Mouse (Mus musculus) ES-E14 (cell line): ENCODE results near the gene Erc2. TPM values are rescaled to one million over a fixed set of nuclear protein-coding genes. Genes with fewer than 3 reads are reported as not detected.

Experiments
- DNase-seq: peaks from one replicate; pipeline ENCODE4 v3.0.0-alpha.2; 2013; ENCODE audit warnings: low read depth, low spot score
- H3K27ac ChIP-seq: 2 replicates; pipeline ENCODE4 v1.5.1; 2012; ENCODE audit warnings: low read depth, mild to moderate bottlenecking, low read length, moderate library complexity, mixed read lengths; ENCODE audit not compliant: poor library complexity, insufficient read depth, severe bottlenecking
- H3K36me3 ChIP-seq: 2 replicates; pipeline ENCODE4 v1.6.1; 2012; ENCODE audit warnings: mild to moderate bottlenecking, low read length, moderate library complexity, mixed read lengths; ENCODE audit not compliant: control insufficient read depth, poor library complexity, insufficient read depth, severe bottlenecking
- H3K4me1 ChIP-seq, 2 experiments: fragments of 150-350 bp in 1 of 2; sonication (generic) in 1 of 2; 2 replicates each; pipeline ENCODE4 v1.6.1; 2012; ENCODE audit warnings: low read length in 2 of 2, mild to moderate bottlenecking in 1 of 2, mixed read lengths in 1 of 2; ENCODE audit not compliant: control insufficient read depth in 2 of 2, insufficient read depth in 2 of 2, poor library complexity in 1 of 2
- H3K4me3 ChIP-seq, 2 experiments: fragments of 150-350 bp in 1 of 2; sonication (generic) in 1 of 2; 2 replicates each; pipeline ENCODE4 v1.5.1; 2012; ENCODE audit warnings: low read length in 2 of 2, low read depth in 1 of 2, mild to moderate bottlenecking in 1 of 2, mixed read lengths in 1 of 2; ENCODE audit not compliant: insufficient read depth in 1 of 2, poor library complexity in 1 of 2, severe bottlenecking in 1 of 2
- H3K9ac ChIP-seq: 2 replicates; pipeline ENCODE4 v1.6.1; 2012; ENCODE audit warnings: low read depth, mild to moderate bottlenecking, low read length, mixed read lengths; ENCODE audit not compliant: poor library complexity, insufficient read depth, severe bottlenecking
- H3K9me3 ChIP-seq: fragments of 150-350 bp; sonication (generic); 2 replicates; pipeline ENCODE4 v1.6.1; 2012; ENCODE audit warnings: low read depth, mild to moderate bottlenecking, low read length; ENCODE audit not compliant: control insufficient read depth, insufficient read depth
- CHD2 ChIP-seq: IDR thresholded peaks from 2 replicates; pipeline ENCODE4 v1.6.1; 2014; ENCODE audit warnings: mild to moderate bottlenecking, low read depth, low read length, inconsistent platforms
- HCFC1 ChIP-seq: IDR thresholded peaks from 2 replicates; pipeline ENCODE4 v1.6.1; 2012; ENCODE audit warnings: low read length, inconsistent platforms, borderline replicate concordance; ENCODE audit not compliant: insufficient read depth
- MAFK ChIP-seq: IDR thresholded peaks from 2 replicates; pipeline ENCODE4 v1.6.1; 2014; ENCODE audit warnings: mild to moderate bottlenecking, low read depth, low read length, inconsistent platforms; ENCODE audit not compliant: insufficient read depth
- ZC3H11A ChIP-seq: IDR thresholded peaks from 2 replicates; pipeline ENCODE4 v1.6.1; 2012; ENCODE audit warnings: low read depth, mild to moderate bottlenecking, inconsistent platforms, low read length, borderline replicate concordance
- ZNF384 ChIP-seq: IDR thresholded peaks from 2 replicates; pipeline ENCODE4 v1.6.1; 2012; ENCODE audit warnings: low read depth, low read length, inconsistent platforms
- in situ Hi-C, 2 experiments: fragments of 600-800 bp; cut with MboI; formaldehyde crosslinking; loops; one replicate each; pipeline ENCODE4 v1.15.1; 2025; ENCODE audit warnings: low sequenced_read_pairs in 2 of 2, inconsistent platforms in 1 of 2; ENCODE audit not compliant: unreplicated experiment in 2 of 2
- total RNA-seq: library from RNA; depleted of rRNA; stranded (reverse); fragments of 300-350 nt; gene quantifications from 2 replicates; pipeline ENCODE4 v1.2.3, GENCODE M21; 2012

The Erc2 gene
- total RNA-seq, 1 experiment = 9.1 TPM

DNA sequence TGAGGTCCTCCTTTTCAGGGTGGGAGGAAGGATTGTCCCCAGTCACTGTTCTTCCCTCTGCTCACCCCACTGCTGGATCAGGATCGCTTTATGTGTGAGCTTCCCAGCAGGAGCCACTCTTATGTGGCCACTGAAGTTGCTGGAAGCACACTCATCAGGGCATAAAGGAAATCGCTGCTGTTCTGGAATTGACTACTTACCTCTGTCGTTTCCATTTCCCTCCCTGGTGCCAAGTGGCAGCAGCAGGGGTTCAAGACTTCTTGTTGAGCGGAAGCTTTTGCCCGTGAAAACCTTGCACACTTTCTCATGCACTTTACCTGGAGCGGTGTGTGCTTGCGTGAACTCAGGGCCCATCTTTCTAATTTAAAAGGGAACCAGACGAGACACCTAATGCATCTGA is 652 bp upstream of the Erc2 start:
- DNase-seq = no peak
- peak overlapping the region in 1 of 2 experiments; percentile 40; a peak in 2 of 4 replicates for H3K4me3 ChIP-seq
- TF ChIP-seq ZC3H11A (no peak), HCFC1 (no peak), MAFK (no peak), CHD2 (no peak), ZNF384 (no peak)
- in situ Hi-C loops = no loop called here
- peaks cover 3 to 9% of the 10 kb centered on the region in 2 experiments; a peak in 2 of 4 replicates for H3K4me1 ChIP-seq
- H3K9ac ChIP-seq = 0 out of 2 replicates have a peak overlapping the region, but pooled peaks have one; percentile 94
- no peaks in the 10 kb centered on the region for H3K36me3 ChIP-seq
- no peak overlapping the region for H3K27ac ChIP-seq
- H3K9me3 ChIP-seq = no peaks in the 10 kb centered on the region

DNA sequence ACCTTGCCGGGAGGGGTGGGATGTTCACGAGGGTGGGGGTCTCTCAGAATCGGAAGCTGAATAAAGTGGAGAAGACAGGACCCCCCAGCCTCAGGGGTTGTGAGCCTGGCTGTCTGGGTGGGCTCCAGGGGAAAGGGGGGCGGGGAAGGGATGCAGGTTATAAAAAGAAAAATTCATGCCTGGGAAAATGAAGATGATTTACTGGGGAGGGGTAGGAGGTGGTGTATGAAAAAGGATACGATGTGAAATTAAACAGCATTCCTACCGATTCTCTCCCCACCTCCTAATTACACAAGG is 643 bp downstream of the Erc2 start:
- no peak for DNase-seq
- no peaks in the 10 kb centered on the region for H3K36me3 ChIP-seq
- no peak overlapping the region for H3K27ac ChIP-seq
- H3K4me1 ChIP-seq = peaks cover 3 to 9% of the 10 kb centered on the region in 2 experiments; a peak in 2 of 4 replicates
- peak overlapping the region; percentile 84 to 97 for H3K4me3 ChIP-seq
- H3K9me3 ChIP-seq = no peaks in the 10 kb centered on the region
- in situ Hi-C loops = no loop called here
- H3K9ac ChIP-seq = peak overlapping the region; percentile 94
- no peak for TF ChIP-seq CHD2
- no peak for TF ChIP-seq HCFC1
- TF ChIP-seq ZNF384 = no peak
- no peak for TF ChIP-seq MAFK
- TF ChIP-seq ZC3H11A = no peak

DNA sequence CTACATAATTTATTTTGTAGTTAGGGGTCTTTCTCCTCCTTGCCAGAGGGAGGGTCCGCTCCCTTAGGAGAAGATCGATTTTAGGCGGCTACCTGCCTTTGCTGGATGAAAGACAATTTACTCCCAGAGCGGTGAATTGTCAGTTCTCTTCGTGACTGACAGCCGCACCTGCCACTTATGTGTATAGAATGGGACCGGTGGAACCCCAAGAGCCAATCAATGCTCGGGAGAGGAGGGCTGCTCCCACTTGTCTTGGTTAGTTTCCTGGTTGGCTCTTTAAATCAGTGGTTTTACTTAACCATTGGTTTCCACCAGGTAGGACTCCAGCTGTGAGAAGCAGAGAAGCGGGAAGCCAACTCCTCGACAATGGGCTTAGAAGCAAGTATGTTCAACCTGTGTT is 1.1 kb downstream of the Erc2 start:
- peak overlapping the region; percentile 53; the same call in 1 of the 2 replicates for H3K9ac ChIP-seq
- H3K36me3 ChIP-seq = no peaks in the 10 kb centered on the region
- in situ Hi-C loops = no loop called here
- TF ChIP-seq CHD2 (peak; percentile 92), ZC3H11A (no peak)
- H3K4me3 ChIP-seq = peak overlapping the region; percentile 84 to 97
- peak; percentile 70 for DNase-seq
- no peak overlapping the region for H3K27ac ChIP-seq
- peaks cover 3 to 9% of the 10 kb centered on the region in 2 experiments; a peak in 2 of 4 replicates for H3K4me1 ChIP-seq
- no peaks in the 10 kb centered on the region for H3K9me3 ChIP-seq

DNA sequence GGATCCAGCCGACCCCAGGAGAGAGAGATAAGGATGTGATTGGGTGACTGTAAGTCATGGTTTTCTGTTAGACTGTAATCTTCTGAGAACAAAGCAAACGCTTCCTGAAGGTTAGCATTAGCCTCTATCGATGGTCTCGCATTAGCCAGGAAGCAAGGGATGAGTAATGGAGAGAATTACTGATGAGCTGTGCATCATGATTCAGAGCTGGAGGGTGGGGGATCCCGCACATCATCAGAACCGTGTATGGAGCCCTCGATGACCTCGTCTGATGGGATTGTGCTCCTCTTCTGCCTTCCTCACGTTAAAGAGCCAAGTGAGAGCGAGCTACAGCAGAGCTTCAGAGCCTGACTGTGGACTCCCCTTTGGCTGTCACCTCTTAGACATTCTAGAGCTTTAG is 6.5 kb downstream of the Erc2 start:
- in situ Hi-C loops = no loop called here
- Histone ChIP-seq H3K27ac (no peak overlapping the region), H3K9me3 (no peaks in the 10 kb centered on the region), H3K9ac (no peak overlapping the region), H3K4me1 (peaks cover 3 to 18% of the 10 kb centered on the region in 2 experiments; a peak in 3 of 4 replicates), H3K36me3 (no peaks in the 10 kb centered on the region), H3K4me3 (no peak overlapping the region)
- TF ChIP-seq MAFK = no peak
- no peak for TF ChIP-seq CHD2
- no peak for TF ChIP-seq ZNF384
- TF ChIP-seq ZC3H11A = no peak
- no peak for TF ChIP-seq HCFC1
- no peak for DNase-seq

DNA sequence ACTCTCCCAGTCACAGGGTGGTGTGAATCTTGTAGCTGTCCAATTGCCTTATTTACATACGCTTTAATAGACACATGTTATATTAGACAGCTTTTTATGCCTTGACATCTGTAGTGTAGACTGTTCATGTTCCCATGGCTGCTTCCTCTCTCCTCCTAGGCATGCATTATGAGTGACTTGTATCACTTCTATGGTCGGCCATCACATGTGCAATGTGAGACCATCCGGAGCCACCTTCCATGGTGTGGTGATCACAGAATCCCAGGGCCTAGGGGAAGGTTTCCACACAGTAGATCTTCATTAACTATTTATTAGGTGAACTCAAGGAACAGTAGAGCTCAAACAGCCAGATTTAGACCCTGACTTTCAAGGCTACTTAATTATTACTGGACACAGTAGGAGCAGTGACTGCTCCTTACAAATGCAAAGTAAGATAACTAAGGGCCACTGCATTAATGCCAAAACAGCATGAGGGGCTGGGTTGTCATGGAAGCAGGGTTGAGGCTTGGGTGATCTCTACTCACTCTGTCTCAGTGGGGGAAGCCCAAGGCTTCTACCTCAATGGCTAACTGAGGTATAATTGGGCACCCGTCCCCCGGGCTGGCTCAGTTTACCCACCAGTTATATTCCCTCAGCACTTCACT is 7.3 kb downstream of the Erc2 start:
- H3K9ac ChIP-seq = no peak overlapping the region
- no peaks in the 10 kb centered on the region for H3K9me3 ChIP-seq
- H3K4me1 ChIP-seq = peaks cover 0 to 14% of the 10 kb centered on the region in 2 experiments; a peak in 3 of 4 replicates
- DNase-seq = no peak
- TF ChIP-seq HCFC1 (no peak), CHD2 (no peak), MAFK (no peak), ZC3H11A (no peak), ZNF384 (no peak)
- H3K4me3 ChIP-seq = no peak overlapping the region
- H3K36me3 ChIP-seq = no peaks in the 10 kb centered on the region
- no peak overlapping the region for H3K27ac ChIP-seq
- in situ Hi-C loops = no loop called here
